Mouse (Mus musculus) megakaryocyte, embryonic 14.5 days (primary cell): Measurements from ENCODE around the gene Agap3.

Source experiments
- FLI1 ChIP-seq: IDR thresholded peaks from 2 replicates; pipeline ENCODE4 v1.6.1; 2012; ENCODE audit warnings: low read length, inconsistent platforms, mixed read lengths
- GATA1 ChIP-seq: IDR thresholded peaks from 3 replicates; pipeline ENCODE4 v1.6.1; 2012; ENCODE audit warnings: mixed read lengths, low read length, inconsistent platforms, borderline replicate concordance

DNA sequence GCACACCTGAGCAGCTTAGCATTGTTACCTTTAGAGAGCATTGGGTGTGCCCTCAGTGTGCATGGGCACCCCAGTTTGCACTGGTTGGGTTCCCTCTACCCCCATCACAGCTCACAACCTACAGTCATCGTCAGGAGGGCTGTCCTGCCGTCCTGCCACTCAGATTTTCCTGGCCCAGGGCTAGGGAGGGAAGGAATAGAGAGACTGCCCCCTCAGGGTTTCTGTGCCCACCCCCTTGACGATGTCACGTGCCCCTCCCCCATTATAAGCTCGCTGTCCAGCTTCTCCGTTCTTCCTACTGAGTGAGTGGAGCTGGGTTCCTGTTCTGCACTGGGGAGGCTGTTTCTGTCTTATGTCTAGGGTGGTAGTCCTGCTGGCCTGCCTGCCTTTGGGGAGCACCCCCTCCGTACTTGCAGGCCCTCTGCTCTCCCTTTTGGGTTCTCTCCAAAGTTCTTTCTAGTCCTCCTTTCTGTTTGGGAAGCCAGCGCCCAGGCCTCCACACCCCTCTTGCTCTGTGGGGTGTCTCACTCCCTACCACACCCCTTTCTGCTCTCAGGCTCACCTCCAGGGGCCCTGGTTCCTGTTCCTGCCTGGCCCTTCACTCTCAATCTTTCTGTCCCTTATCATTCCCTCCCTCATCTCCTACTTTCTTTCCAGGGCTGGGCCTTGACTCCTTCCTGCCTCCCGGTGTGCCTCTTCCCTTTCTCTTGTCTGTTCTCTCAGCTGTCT is 25.3 kb upstream of the Agap3 start:
- no peak for TF ChIP-seq GATA1
- TF ChIP-seq FLI1: no peak
